Mouse (Mus musculus): ENCODE measurements at regions not wholly inside any gene's neighbourhood (a gene's known extent, or its start where the extent isn't known, plus 50 kb on each side); places are given as distances from the start of the nearest gene placed in this dataset.
A peak's percentile ranks its signal among the peaks of the same experiment; 100 is the strongest.

DNA sequence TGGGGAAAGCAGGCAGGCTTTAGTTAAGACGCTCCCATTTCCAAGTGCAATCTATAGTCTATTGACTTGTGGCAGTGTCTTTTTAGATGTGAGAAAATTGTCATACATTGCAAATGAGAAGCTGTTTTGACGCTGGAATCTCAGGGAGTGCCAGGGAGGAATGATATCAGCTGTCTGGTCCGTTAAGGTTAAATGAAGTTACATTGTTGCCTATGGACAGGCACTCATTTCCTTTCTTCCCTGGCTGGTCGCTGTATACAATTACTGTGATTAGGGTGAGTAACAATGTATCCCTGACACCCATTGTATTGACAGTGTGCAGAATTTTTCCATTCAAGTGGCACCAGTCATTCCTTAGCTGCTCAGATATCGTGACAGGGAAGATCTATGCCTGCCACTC is 168.3 kb downstream of the Gpat3 start:
- DNase-seq (ENCODE audit: low spot score in 2 of 2) = no peak

DNA sequence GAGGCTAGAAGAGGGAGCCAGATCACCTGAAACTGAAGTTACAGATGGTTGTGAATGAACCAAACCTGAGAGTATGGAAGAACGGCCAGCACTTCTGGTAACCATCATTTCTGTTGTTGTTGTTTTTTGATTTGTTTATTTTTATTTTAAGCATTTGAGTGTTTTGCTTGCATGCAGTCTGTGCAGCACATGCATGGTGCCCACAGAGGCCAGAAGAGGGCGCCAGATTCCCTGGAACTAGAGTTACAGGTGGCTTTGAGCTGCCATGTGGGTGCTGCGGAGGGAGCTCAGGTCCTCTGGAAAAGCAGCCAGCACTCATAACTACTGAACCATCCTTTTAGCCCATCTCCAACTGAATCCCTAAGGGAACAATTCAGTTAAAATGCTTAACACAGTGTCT is 159.7 kb downstream of the Gpat3 start:
- no peak for DNase-seq (ENCODE audit: low spot score in 2 of 2)

DNA sequence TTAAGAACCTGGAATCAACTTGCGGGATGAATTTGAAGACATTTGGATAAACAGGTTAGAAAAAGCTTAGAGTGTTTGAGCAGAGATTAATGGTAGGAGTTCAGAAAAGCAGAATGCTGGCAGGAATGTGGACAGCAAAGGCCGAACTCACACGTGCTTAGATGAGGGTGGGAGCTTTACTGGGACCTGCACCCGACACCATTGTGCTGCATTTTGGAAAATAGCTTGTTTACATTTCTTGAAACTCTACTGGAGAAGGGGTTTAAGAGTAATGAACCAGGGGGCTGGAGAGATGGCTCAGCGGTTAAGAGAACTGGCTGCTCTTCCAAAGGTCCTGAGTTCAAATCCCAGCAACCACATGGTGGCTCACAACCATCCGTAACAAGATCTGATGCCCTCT is 154.9 kb downstream of the Gpat3 start:
- DNase-seq (ENCODE audit: low spot score in 2 of 2) = no peak

DNA sequence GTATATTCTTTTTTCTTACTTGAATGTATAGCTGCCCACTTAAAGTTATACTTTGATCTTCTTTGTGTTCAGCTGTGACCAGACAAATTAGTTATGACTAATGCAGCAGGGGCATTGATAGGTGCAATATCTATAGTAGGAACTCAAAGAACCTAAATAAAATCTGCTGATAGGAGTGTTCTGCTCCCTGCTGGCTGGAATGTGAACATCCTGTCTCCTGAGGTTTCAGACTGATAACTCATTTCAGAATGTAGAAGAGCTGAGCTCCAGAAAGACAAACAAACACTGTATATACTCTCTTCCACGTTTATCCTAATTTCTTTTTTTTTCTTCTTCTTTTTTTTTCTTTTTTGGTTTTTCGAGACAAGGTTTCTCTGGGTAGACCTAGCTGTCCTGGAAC is 146.9 kb downstream of the Gpat3 start:
- no peak for DNase-seq (ENCODE audit: low spot score in 2 of 2)

DNA sequence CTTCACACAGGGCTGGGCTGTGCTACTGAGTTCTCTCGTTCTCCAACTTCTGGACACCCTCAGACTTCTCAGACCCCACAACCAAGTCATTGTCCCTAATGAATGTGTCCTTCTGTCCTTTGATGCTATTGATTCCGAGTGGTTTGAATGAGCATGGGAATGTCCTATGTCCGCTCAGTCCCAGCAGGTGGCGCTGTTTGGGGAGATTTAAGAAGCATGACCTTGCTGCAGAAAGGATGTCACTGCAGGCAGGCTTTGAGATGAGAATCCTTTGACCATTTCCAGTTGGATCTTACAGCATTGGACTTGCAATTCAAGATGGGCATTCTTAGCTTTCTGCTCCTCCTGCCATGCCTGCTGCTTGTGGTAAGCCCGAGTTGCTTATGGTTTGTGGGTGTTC is 146.1 kb downstream of the Gpat3 start:
- DNase-seq (ENCODE audit: low spot score in 2 of 2) = peak in 1 of 2 experiments; percentile 38

DNA sequence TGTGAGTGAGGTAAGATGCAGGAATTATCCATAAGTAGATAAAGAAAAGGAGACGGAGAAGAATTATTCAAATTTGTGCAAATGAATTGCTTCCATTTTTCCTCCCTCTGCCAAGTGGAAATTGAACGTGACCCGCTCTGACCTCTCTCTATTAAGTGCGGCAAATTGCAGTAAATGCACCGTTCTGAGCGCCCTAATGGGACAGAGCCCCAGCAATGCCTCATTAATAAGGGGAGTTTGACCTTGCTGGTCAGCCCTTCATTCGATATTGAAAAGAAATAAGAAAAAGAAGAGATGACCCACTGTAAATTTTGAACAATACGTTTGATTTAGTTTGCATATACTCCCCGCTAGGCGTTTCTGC is 137.0 kb downstream of the Gpat3 start:
- no peak for DNase-seq (ENCODE audit: low spot score in 2 of 2)

DNA sequence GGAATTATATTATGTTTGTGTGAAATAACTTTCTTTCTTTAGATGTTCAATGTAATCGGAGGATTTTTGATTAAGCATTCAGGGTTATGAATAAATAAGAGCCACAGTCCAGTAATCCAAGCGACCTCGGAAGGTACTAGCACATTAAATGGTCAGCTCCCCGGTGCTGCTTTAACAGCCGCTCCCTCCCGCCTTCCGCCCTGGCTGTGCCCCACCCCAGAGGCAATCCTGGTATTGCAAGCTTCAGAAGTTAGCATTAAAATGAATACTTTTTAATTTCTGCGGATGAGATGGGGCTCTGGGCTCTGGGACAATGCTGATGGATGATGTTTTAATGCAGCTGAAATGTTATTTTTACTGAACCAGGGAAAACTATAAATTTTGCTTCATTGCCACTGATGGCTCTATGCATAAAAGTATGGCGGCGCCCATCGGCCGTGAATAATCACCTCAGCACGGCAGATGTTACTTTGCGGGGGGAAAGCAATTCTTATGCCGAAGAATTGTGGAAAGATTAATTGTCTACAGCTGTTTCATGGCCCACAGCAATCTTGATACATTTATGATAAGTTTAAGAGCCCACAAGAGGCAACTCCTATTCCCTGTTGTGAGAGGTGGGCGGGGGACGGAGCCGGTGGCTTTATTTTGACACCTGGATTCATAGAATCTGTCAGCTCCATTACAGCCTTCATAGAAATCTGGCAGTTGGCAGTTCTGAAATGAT is 136.5 kb downstream of the Gpat3 start:
- no peak for DNase-seq (ENCODE audit: low spot score in 2 of 2)

DNA sequence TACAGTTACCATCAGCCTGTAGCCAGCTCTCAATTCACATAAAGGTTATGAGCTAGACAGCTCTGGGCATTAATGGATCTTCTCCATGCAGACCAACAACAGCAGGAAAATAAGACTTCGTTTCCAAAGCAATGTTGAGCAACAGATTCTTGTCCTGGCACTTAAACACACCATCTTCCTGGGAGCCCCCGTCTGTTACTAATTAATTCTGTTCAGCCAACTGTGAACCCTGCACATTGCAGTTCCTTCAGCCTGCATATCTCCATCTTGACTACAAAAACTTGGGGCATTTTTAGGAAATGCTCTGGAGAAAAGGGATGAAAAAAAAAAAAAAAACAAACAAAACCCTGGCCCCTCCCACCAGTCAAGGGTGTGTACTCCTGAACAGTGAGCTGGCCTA is 131.2 kb downstream of the Gpat3 start:
- no peak for DNase-seq (ENCODE audit: low spot score in 2 of 2)

DNA sequence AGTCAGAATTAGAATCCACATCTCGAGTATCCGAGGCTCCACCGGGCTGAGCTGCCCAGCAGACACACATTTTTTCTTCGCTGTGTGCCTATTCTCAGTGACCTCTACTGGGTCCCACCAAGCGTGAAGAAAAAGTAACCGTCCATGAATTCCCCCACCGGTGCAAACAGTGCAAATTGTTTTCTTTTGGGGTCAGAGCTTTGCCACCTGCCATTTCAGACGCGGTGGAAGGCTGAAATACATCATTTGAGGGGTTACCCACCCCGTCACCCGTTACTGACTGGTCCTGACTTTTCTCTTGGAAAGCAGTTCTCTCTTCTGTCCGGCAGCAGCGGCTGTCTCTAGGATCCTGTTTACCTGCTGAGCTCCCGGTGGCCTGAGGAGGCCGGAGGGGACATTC is 105.7 kb downstream of the Gpat3 start:
- DNase-seq (ENCODE audit: low spot score in 2 of 2) = no peak

Data from gastrocnemius, postnatal 4 days (tissue).